28 mouse cellular contexts compared by ENCODE assay signal in the genomic region with DNA sequence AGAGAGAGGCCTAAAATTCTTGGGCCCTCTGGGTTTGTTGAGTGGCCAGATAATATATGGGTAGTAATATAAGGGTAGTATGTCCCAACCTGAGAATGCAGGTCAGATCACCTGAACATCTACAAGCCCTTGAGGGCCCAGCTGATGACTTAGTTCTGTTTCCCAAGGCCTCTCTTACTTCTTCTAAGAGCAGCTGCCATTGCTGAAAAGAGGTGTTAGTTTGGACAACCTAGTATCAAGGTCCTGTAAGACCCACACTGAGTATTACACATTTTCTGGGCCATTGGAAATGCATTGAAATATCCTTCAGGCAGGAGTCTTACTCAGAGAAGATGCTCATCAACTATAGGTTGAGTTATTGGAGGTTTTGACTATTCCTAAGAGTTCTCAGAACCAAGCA. TPM values are rescaled to one million over a fixed set of nuclear protein-coding genes. Genes with fewer than 3 reads are reported as not detected.
DNase-seq lines count a peak whose midpoint lies in the region; ATAC-seq and TF ChIP-seq lines count a peak whose summit lies in the region.
"Had no signal": no experiment of that assay in that cellular context is flagged by ENCODE, and none has a peak within 500 bp of the region (broad histone marks: within the 10 kb centered on the region; RNA-seq: fewer than 3 reads in every experiment).

No protein-coding gene starts in this region.

- dilution Hi-C loops in CH12.LX (cut with MboI; ENCODE audit: extremely low pct_ligation_motif_present, extremely low pct_unique_long_range_greater_than_20kb, low sequenced_read_pairs): no loop called here

- peaks cover 55% of the 10 kb centered on the region for H3K4me1 ChIP-seq in kidney, embryonic 15.5 days
- peaks cover 15 to 66% of the 10 kb centered on the region in 2 experiments for H3K4me1 ChIP-seq in CH12.LX (ENCODE audit: control insufficient read depth in 1 of 2, insufficient read depth in 2 of 2)
- H3K4me1 ChIP-seq in intestine, embryonic 16.5 days (ENCODE audit: control insufficient read depth, insufficient read depth, low read length): peaks cover 55% of the 10 kb centered on the region
- H3K4me1 ChIP-seq in liver, embryonic 15.5 days (replicated peaks): peaks cover 78% of the 10 kb centered on the region
- H3K4me1 ChIP-seq in midbrain, embryonic 14.5 days (ENCODE audit: control insufficient read depth, insufficient read depth, low read length): peaks cover 25% of the 10 kb centered on the region

- no peak for TF ChIP-seq CTCF in CH12.LX (conservative IDR thresholded peaks at IDR 0.05 in 1 of 2, IDR thresholded peaks at IDR 0.05 in 1 of 2; ENCODE audit: low read depth in 2 of 2, low read length in 2 of 2)

- H3K27me3 ChIP-seq in kidney, embryonic 15.5 days: no peaks in the 10 kb centered on the region
- no peaks in the 10 kb centered on the region for H3K27me3 ChIP-seq in CH12.LX (replicated peaks)
- no peaks in the 10 kb centered on the region for H3K27me3 ChIP-seq in intestine, embryonic 16.5 days (replicated peaks; ENCODE audit: control insufficient read depth, insufficient read depth, low read length)
- H3K27me3 ChIP-seq in liver, embryonic 15.5 days: no peaks in the 10 kb centered on the region
- no peaks in the 10 kb centered on the region for H3K27me3 ChIP-seq in midbrain, embryonic 14.5 days (ENCODE audit: control insufficient read depth, insufficient read depth, low read length)
- H3K27me3 ChIP-seq: forebrain, embryonic 13.5 days; limb, embryonic 15.5 days; neural tube, embryonic 15.5 days had no signal

- no peak overlapping the region for H3K9ac ChIP-seq in kidney, embryonic 15.5 days
- no peak overlapping the region for H3K9ac ChIP-seq in CH12.LX (ENCODE audit: insufficient read depth, low read depth)
- peak overlapping the region; percentile 40; the same call in 1 of the 2 replicates for H3K9ac ChIP-seq in intestine, embryonic 16.5 days (ENCODE audit: low read depth, low read length)
- no peak overlapping the region for H3K9ac ChIP-seq in liver, embryonic 15.5 days
- no peak overlapping the region for H3K9ac ChIP-seq in midbrain, embryonic 14.5 days (replicated peaks; ENCODE audit: low read length)
- H3K9ac ChIP-seq: forebrain, embryonic 13.5 days; limb, embryonic 15.5 days; neural tube, embryonic 15.5 days had no signal

- DNase-seq in kidney, postnatal 25 days: no peak
- DNase-seq in CH12.LX (ENCODE audit: extremely low read depth): no peak
- no peak for DNase-seq in heart, postnatal 14 days
- DNase-seq in midbrain, embryonic 14.5 days: no peak
- no peak for DNase-seq in ovary, postnatal 14 days (ENCODE audit: low spot score)
- DNase-seq: adrenal gland, postnatal 25 days; cerebellum, adult 9-11 months; gastrocnemius, adult 2 months; left cerebral cortex, postnatal 4 days; thymus, postnatal 14 days had no signal

- H3K27ac ChIP-seq in kidney, embryonic 15.5 days: peak overlapping the region; percentile 94; the same call in 1 of the 2 replicates
- no peak overlapping the region for H3K27ac ChIP-seq in CH12.LX (ENCODE audit: insufficient read depth, low read depth)
- peak overlapping the region; percentile 94 for H3K27ac ChIP-seq in intestine, embryonic 16.5 days (ENCODE audit: low read length)
- peak overlapping the region; percentile 74 for H3K27ac ChIP-seq in liver, embryonic 15.5 days (replicated peaks)
- no peak overlapping the region for H3K27ac ChIP-seq in midbrain, embryonic 14.5 days (replicated peaks; ENCODE audit: low read depth, low read length)
- H3K27ac ChIP-seq: forebrain, embryonic 13.5 days; gastrocnemius, adult 2 months; midbrain, embryonic 10.5 days; neural tube, embryonic 15.5 days had no signal

- H3K4me2 ChIP-seq in kidney, embryonic 15.5 days: no peak overlapping the region
- H3K4me2 ChIP-seq in CH12.LX (ENCODE audit: insufficient read depth, low read depth, poor library complexity, severe bottlenecking): no peak overlapping the region
- 0 out of 2 replicates have a peak overlapping the region, but pooled peaks have one; percentile 30 for H3K4me2 ChIP-seq in intestine, embryonic 16.5 days (ENCODE audit: low read depth, low read length)
- H3K4me2 ChIP-seq in liver, embryonic 15.5 days: no peak overlapping the region
- no peak overlapping the region for H3K4me2 ChIP-seq in midbrain, embryonic 14.5 days (ENCODE audit: low read length)
- H3K4me2 ChIP-seq: forebrain, embryonic 13.5 days; limb, embryonic 15.5 days; neural tube, embryonic 15.5 days had no signal

- no peak; the same call in 1 of the 2 replicates for TF ChIP-seq POLR2A in CH12.LX (IDR thresholded peaks at IDR 0.05; ENCODE audit: low read depth, low read length)

- in situ Hi-C loops in CH12.LX (cut with MboI; ENCODE audit: low pct_ligation_motif_present, low pct_unique_long_range_greater_than_20kb, low sequenced_read_pairs): no loop called here

- H3K4me3 ChIP-seq in kidney, embryonic 15.5 days (replicated peaks): no peak overlapping the region
- H3K4me3 ChIP-seq in CH12.LX (replicated peaks in 1 of 3; ENCODE audit: low read depth in 2 of 3, low read length in 2 of 3, poor library complexity in 1 of 3): no peak overlapping the region
- H3K4me3 ChIP-seq in intestine, embryonic 16.5 days (ENCODE audit: low read length): no peak overlapping the region
- no peak overlapping the region for H3K4me3 ChIP-seq in liver, embryonic 15.5 days (replicated peaks)
- H3K4me3 ChIP-seq in midbrain, embryonic 14.5 days (replicated peaks; ENCODE audit: low read depth, low read length): no peak overlapping the region
- H3K4me3 ChIP-seq: erythroblast, embryonic 14.5 days; forebrain, embryonic 13.5 days; gastrocnemius, adult 2 months; limb, embryonic 15.5 days; midbrain, embryonic 10.5 days; neural tube, embryonic 15.5 days had no signal

- intact Hi-C loops in heart, postnatal 14 days (cut with DNase I): loop anchor here (5.0 kb wide), 1 partner anchor 136 kb away; a partner anchor contains a TSS

- no peaks in the 10 kb centered on the region for H3K9me3 ChIP-seq in kidney, embryonic 15.5 days (replicated peaks)
- H3K9me3 ChIP-seq in CH12.LX (replicated peaks; ENCODE audit: low read length): no peaks in the 10 kb centered on the region
- H3K9me3 ChIP-seq in intestine, embryonic 16.5 days (ENCODE audit: control insufficient read depth, low read length): no peaks in the 10 kb centered on the region
- H3K9me3 ChIP-seq in liver, embryonic 15.5 days (replicated peaks): no peaks in the 10 kb centered on the region
- H3K9me3 ChIP-seq in midbrain, embryonic 14.5 days (ENCODE audit: control insufficient read depth, low read length): no peaks in the 10 kb centered on the region
- H3K9me3 ChIP-seq: forebrain, embryonic 13.5 days; limb, embryonic 15.5 days; midbrain, embryonic 10.5 days; neural tube, embryonic 15.5 days had no signal

- H3K79me2 ChIP-seq in CH12.LX (replicated peaks; ENCODE audit: control insufficient read depth, extremely low read depth, insufficient read depth, poor library complexity, severe bottlenecking): peaks cover 45% of the 10 kb centered on the region

- peaks cover 35% of the 10 kb centered on the region for H3K36me3 ChIP-seq in kidney, embryonic 15.5 days
- H3K36me3 ChIP-seq in CH12.LX (replicated peaks in 1 of 2; ENCODE audit: control insufficient read depth in 1 of 2, insufficient read depth in 1 of 2, low read length in 1 of 2): peaks cover 35 to 51% of the 10 kb centered on the region in 2 experiments
- peaks cover 23% of the 10 kb centered on the region for H3K36me3 ChIP-seq in intestine, embryonic 16.5 days (ENCODE audit: control insufficient read depth, insufficient read depth, low read length)
- H3K36me3 ChIP-seq in liver, embryonic 15.5 days (replicated peaks): peaks cover 35% of the 10 kb centered on the region
- peaks cover 35% of the 10 kb centered on the region for H3K36me3 ChIP-seq in midbrain, embryonic 14.5 days (ENCODE audit: control insufficient read depth, insufficient read depth, low read length)

- TF ChIP-seq RAD21 in CH12.LX (IDR thresholded peaks at IDR 0.05; ENCODE audit: low read depth, low read length): no peak

- no peak for TF ChIP-seq EP300 in CH12.LX (IDR thresholded peaks at IDR 0.05; ENCODE audit: low read length)

- no peak for ATAC-seq in kidney, embryonic 15.5 days (replicated peaks; ENCODE audit: low FRiP score)
- ATAC-seq in intestine, embryonic 16.5 days: no peak
- ATAC-seq in liver, embryonic 15.5 days (ENCODE audit: insufficient read depth): no peak
- ATAC-seq in midbrain, embryonic 14.5 days (ENCODE audit: low FRiP score, low TSS enrichment): no peak
- ATAC-seq: forebrain, embryonic 13.5 days; lung, postnatal 0 days had no signal

RNA-seq across cellular contexts. Expression of a gene that starts 2.9 kb away (rescaled TPM):
- polyA plus RNA-seq in kidney, embryonic 15.5 days (2015; fragmentation: Nextera tagmentation; extraction: Ambion mirVana): 718 and 736 TPM in 2 replicates
- total RNA-seq in CH12.LX (2012; rRNA removed): 531 and 594 TPM in 2 replicates
- 453 and 486 TPM in 2 replicates for total RNA-seq in CH12.LX (2014; rRNA removed)
- 644 and 662 TPM in 2 replicates for polyA plus RNA-seq in CH12.LX (2012; ENCODE audit: insufficient read length, low read depth)
- polyA plus RNA-seq in intestine, embryonic 16.5 days (2015; fragmentation: Nextera tagmentation; extraction: Ambion mirVana): 1,365 and 1,538 TPM in 2 replicates
- polyA plus RNA-seq in liver, embryonic 15.5 days (2015; fragmentation: Nextera tagmentation; extraction: Ambion mirVana): 635 and 803 TPM in 2 replicates
- 100 to 1,000 TPM; 238 to 247 TPM for total RNA-seq in heart, postnatal 14 days (2021)
- polyA plus RNA-seq in midbrain, embryonic 14.5 days (2014; fragmentation: Nextera tagmentation; extraction: Ambion mirVana): 241 and 300 TPM in 2 replicates

RNA-seq across cellular contexts. Expression of a gene that starts 5.5 kb away (rescaled TPM):
- 588 and 644 TPM in 2 replicates for polyA plus RNA-seq in kidney, embryonic 15.5 days (2015; fragmentation: Nextera tagmentation; extraction: Ambion mirVana)
- 417 and 467 TPM in 2 replicates for total RNA-seq in CH12.LX (2012; rRNA removed)
- 126 and 172 TPM in 2 replicates for total RNA-seq in CH12.LX (2014; rRNA removed)
- 957 and 958 TPM in 2 replicates for polyA plus RNA-seq in CH12.LX (2012; ENCODE audit: insufficient read length, low read depth)
- 626 and 641 TPM in 2 replicates for polyA plus RNA-seq in intestine, embryonic 16.5 days (2015; fragmentation: Nextera tagmentation; extraction: Ambion mirVana)
- polyA plus RNA-seq in liver, embryonic 15.5 days (2015; fragmentation: Nextera tagmentation; extraction: Ambion mirVana): 222 and 238 TPM in 2 replicates
- total RNA-seq in heart, postnatal 14 days (2021): 100 to 1,000 TPM; 164 to 180 TPM
- polyA plus RNA-seq in midbrain, embryonic 14.5 days (2014; fragmentation: Nextera tagmentation; extraction: Ambion mirVana): 353 and 438 TPM in 2 replicates

RNA-seq across cellular contexts. Expression of a gene that starts 22.2 kb away (rescaled TPM):
- 494 TPM in 2 replicates for polyA plus RNA-seq in kidney, embryonic 15.5 days (2015; fragmentation: Nextera tagmentation; extraction: Ambion mirVana)
- total RNA-seq in CH12.LX (2012; rRNA removed) (582 and 793 TPM in 2 replicates), CH12.LX (2014; rRNA removed) (358 and 361 TPM in 2 replicates)
- polyA plus RNA-seq in CH12.LX (2012; ENCODE audit: insufficient read length, low read depth): 444 and 451 TPM in 2 replicates
- 19.6 and 86.6 TPM in 2 replicates for polyA plus RNA-seq in intestine, embryonic 16.5 days (2015; fragmentation: Nextera tagmentation; extraction: Ambion mirVana)
- 253 and 277 TPM in 2 replicates for polyA plus RNA-seq in liver, embryonic 15.5 days (2015; fragmentation: Nextera tagmentation; extraction: Ambion mirVana)
- 10 to 100 TPM; 57.8 to 59.9 TPM for total RNA-seq in heart, postnatal 14 days (2021)
- polyA plus RNA-seq in midbrain, embryonic 14.5 days (2014; fragmentation: Nextera tagmentation; extraction: Ambion mirVana): 277 and 282 TPM in 2 replicates

RNA-seq across cellular contexts. Expression of a gene that starts 22.3 kb away (rescaled TPM):
- 193 and 206 TPM in 2 replicates for polyA plus RNA-seq in kidney, embryonic 15.5 days (2015; fragmentation: Nextera tagmentation; extraction: Ambion mirVana)
- total RNA-seq in CH12.LX (2012; rRNA removed) (108 and 114 TPM in 2 replicates), CH12.LX (2014; rRNA removed) (51.7 and 57.0 TPM in 2 replicates)
- 142 and 145 TPM in 2 replicates for polyA plus RNA-seq in CH12.LX (2012; ENCODE audit: insufficient read length, low read depth)
- 164 and 171 TPM in 2 replicates for polyA plus RNA-seq in intestine, embryonic 16.5 days (2015; fragmentation: Nextera tagmentation; extraction: Ambion mirVana)
- 76.2 and 79.0 TPM in 2 replicates for polyA plus RNA-seq in liver, embryonic 15.5 days (2015; fragmentation: Nextera tagmentation; extraction: Ambion mirVana)
- total RNA-seq in heart, postnatal 14 days (2021): 10 to 100 TPM; 86.2 to 87.5 TPM
- polyA plus RNA-seq in midbrain, embryonic 14.5 days (2014; fragmentation: Nextera tagmentation; extraction: Ambion mirVana): 210 and 266 TPM in 2 replicates

RNA-seq across cellular contexts. Expression of a gene that starts 25.0 kb away (rescaled TPM):
- polyA plus RNA-seq in kidney, embryonic 15.5 days (2015; fragmentation: Nextera tagmentation; extraction: Ambion mirVana): 0.49 and 1.4 TPM in 2 replicates
- total RNA-seq in CH12.LX (2012; rRNA removed) (not detected in 2 replicates), CH12.LX (2014; rRNA removed) (not detected in 2 replicates)
- not detected in 2 replicates for polyA plus RNA-seq in CH12.LX (2012; ENCODE audit: insufficient read length, low read depth)
- 0.37 TPM in 1 of 2 replicates, not detected in the other for polyA plus RNA-seq in intestine, embryonic 16.5 days (2015; fragmentation: Nextera tagmentation; extraction: Ambion mirVana)
- 0.36 and 0.38 TPM in 2 replicates for polyA plus RNA-seq in liver, embryonic 15.5 days (2015; fragmentation: Nextera tagmentation; extraction: Ambion mirVana)
- total RNA-seq in heart, postnatal 14 days (2021): under 1 TPM in 1 of 2 experiments, not detected in 1; 0.39 TPM
- not detected in 2 replicates for polyA plus RNA-seq in midbrain, embryonic 14.5 days (2014; fragmentation: Nextera tagmentation; extraction: Ambion mirVana)
- total RNA-seq: common myeloid progenitor, adult 5-6 weeks; hematopoietic stem cell, adult 5-6 weeks; layer of hippocampus, adult 18-20 months; layer of hippocampus, postnatal 14 days; left cerebral cortex, adult 8-10 months; left cerebral cortex, postnatal 4 days had no signal
- polyA plus RNA-seq: brain, embryonic 14.5 days; embryonic facial prominence, embryonic 11.5 days; erythroblast, embryonic 14.5 days; forebrain, embryonic 13.5 days; frontal cortex, adult 2 months; lung, postnatal 0 days; macrophage; midbrain, embryonic 10.5 days had no signal

Comparison
In these comparisons a context has a peak if more than half of its experiments do, and no peak if none do; other contexts are left out.
1. H3K27ac ChIP-seq: peak in kidney, embryonic 15.5 days (single experiment), intestine, embryonic 16.5 days (single experiment) and liver, embryonic 15.5 days (single experiment); none in CH12.LX (single experiment) and midbrain, embryonic 14.5 days (single experiment).